Mouse (Mus musculus): ENCODE results near the gene Hsdl1.

Hsdl1 gene

GRCm38 (mm10) chr8:119531397-119531796, 43.6 kb downstream of the Hsdl1 start:
- no peak for DNase-seq (ENCODE audit: low spot score in 2 of 2)

- DNase-seq (ENCODE audit: low spot score in 2 of 2) = no peak
These were observed 44.0 kb downstream of the Hsdl1 start for GRCm38 (mm10) chr8:119530937-119531336.

GRCm38 (mm10) chr8:119528762-119529161, 46.2 kb downstream of the Hsdl1 start:
- DNase-seq (ENCODE audit: low spot score in 2 of 2) = no peak

- no peak for DNase-seq (ENCODE audit: low spot score in 2 of 2)
These were observed 54.9 kb downstream of the Hsdl1 start for GRCm38 (mm10) chr8:119520102-119520501.

GRCm38 (mm10) chr8:119516674-119517073, 58.3 kb downstream of the Hsdl1 start:
- no peak for DNase-seq (ENCODE audit: low spot score in 2 of 2)

GRCm38 (mm10) chr8:119515767-119516166, 59.2 kb downstream of the Hsdl1 start:
- no peak for DNase-seq (ENCODE audit: low spot score in 2 of 2)

GRCm38 (mm10) chr8:119514940-119515339, 60.0 kb downstream of the Hsdl1 start:
- no peak for DNase-seq (ENCODE audit: low spot score in 2 of 2)

- no peak for DNase-seq (ENCODE audit: low spot score in 2 of 2)
These were observed 61.6 kb downstream of the Hsdl1 start for GRCm38 (mm10) chr8:119513405-119513804.
